Mouse (Mus musculus) T-helper 2 cell (primary cell): Measurements from ENCODE around the gene Lrrc8c.

Source experiments
- in situ Hi-C: fragments of 300-600 bp; cut with MboI, MseI; formaldehyde crosslinking; loops from one replicate; pipeline ENCODE4 v1.15.1; 2025; ENCODE audit warnings: high pct_unique_total_duplicates

The Lrrc8c gene

GRCm38 (mm10) chr5:105519096-105519975, at the start of gene Lrrc8c:
Gene Lrrc8c (plus strand): TSS chr5:105519388.
- in situ Hi-C loops: loop anchor here (10.0 to 25.0 kb wide), 2 partner anchors 1007 to 1625 kb away; partner anchors contain the start of gene BC005561

GRCm38 (mm10) chr5:105472983-105473705, 46.0 kb upstream of the Lrrc8c start:
- in situ Hi-C loops: no loop called here

- in situ Hi-C loops: no loop called here
Observed at GRCm38 (mm10) chr5:105477527-105477926, 41.7 kb upstream of the Lrrc8c start.

- in situ Hi-C loops: no loop called here
Observed at GRCm38 (mm10) chr5:105479673-105480072, 39.5 kb upstream of the Lrrc8c start.

GRCm38 (mm10) chr5:105480561-105480960, 38.6 kb upstream of the Lrrc8c start:
- in situ Hi-C loops: no loop called here

- in situ Hi-C loops: no loop called here
Observed at GRCm38 (mm10) chr5:105483632-105484031, 35.6 kb upstream of the Lrrc8c start.

- in situ Hi-C loops: no loop called here
Observed at GRCm38 (mm10) chr5:105484247-105484646, 34.9 kb upstream of the Lrrc8c start.

- in situ Hi-C loops: no loop called here
Observed at GRCm38 (mm10) chr5:105484891-105485290, 34.3 kb upstream of the Lrrc8c start.

GRCm38 (mm10) chr5:105490211-105490610, 29.0 kb upstream of the Lrrc8c start:
- in situ Hi-C loops: loop anchor here (5.0 kb wide), 1 partner anchor 83 kb away; no protein-coding TSS in a partner anchor

GRCm38 (mm10) chr5:105491389-105491788, 27.8 kb upstream of the Lrrc8c start:
- in situ Hi-C loops: loop anchor here (5.0 kb wide), 1 partner anchor 84 kb away; no protein-coding TSS in a partner anchor

- in situ Hi-C loops: loop anchor here (5.0 kb wide), 1 partner anchor 85 kb away; no protein-coding TSS in a partner anchor
Observed at GRCm38 (mm10) chr5:105492367-105493246, 26.6 kb upstream of the Lrrc8c start.

- in situ Hi-C loops: loop anchor here (5.0 kb wide), 1 partner anchor 86 kb away; no protein-coding TSS in a partner anchor
Observed at GRCm38 (mm10) chr5:105493377-105493776, 25.8 kb upstream of the Lrrc8c start.

GRCm38 (mm10) chr5:105494246-105494917, 24.8 kb upstream of the Lrrc8c start:
- in situ Hi-C loops: loop anchor here (5.0 kb wide), 1 partner anchor 87 kb away; no protein-coding TSS in a partner anchor

- in situ Hi-C loops: loop anchor here (5.0 kb wide), 2 partner anchors 88 to 157 kb away; no protein-coding TSS in a partner anchor
Observed at GRCm38 (mm10) chr5:105494918-105495901, 24.0 kb upstream of the Lrrc8c start.

GRCm38 (mm10) chr5:105496133-105496532, 23.1 kb upstream of the Lrrc8c start:
- in situ Hi-C loops: loop anchor here (5.0 kb wide), 1 partner anchor 156 kb away; no protein-coding TSS in a partner anchor

- in situ Hi-C loops: loop anchor here (5.0 kb wide), 1 partner anchor 156 kb away; no protein-coding TSS in a partner anchor
Observed at GRCm38 (mm10) chr5:105496586-105496985, 22.6 kb upstream of the Lrrc8c start.

- in situ Hi-C loops: loop anchor here (5.0 kb wide), 1 partner anchor 154 kb away; no protein-coding TSS in a partner anchor
Observed at GRCm38 (mm10) chr5:105498429-105499000, 20.7 kb upstream of the Lrrc8c start.

- in situ Hi-C loops: loop anchor here (5.0 kb wide), 1 partner anchor 153 kb away; no protein-coding TSS in a partner anchor
Observed at GRCm38 (mm10) chr5:105499396-105499795, 19.8 kb upstream of the Lrrc8c start.
